Mouse (Mus musculus) limb, embryonic 14.5 days (tissue): ENCODE data around the gene Chit1. TPM values are rescaled to one million over a fixed set of nuclear protein-coding genes. Genes with fewer than 3 reads are reported as not detected.
A peak's percentile ranks its signal among the peaks of the same experiment; 100 is the strongest.

Source experiments
- ATAC-seq: fragments of 200-750 bp; cut with Nextera tagmentation; 2 replicates; pipeline ENCODE4 v1.8.0; 2017; ENCODE audit warnings: low read depth, moderate number of reproducible peaks, moderate TSS enrichment; ENCODE audit not compliant: low FRiP score
- DNase-seq: peaks from one replicate; pipeline ENCODE4 v3.0.0-alpha.2; 2015; ENCODE audit warnings: low spot score
- H3K27ac ChIP-seq: fragments of 300-500 bp; sonication (generic); replicated peaks from 2 replicates; pipeline ENCODE4 v1.5.1; 2014; ENCODE audit warnings: low read depth, mild to moderate bottlenecking, low read length, moderate library complexity, mixed read lengths
- H3K27me3 ChIP-seq: fragments of 300-500 bp; sonication (generic); 2 replicates; pipeline ENCODE4 v1.6.1; 2014; ENCODE audit warnings: low read length, mixed read lengths; ENCODE audit not compliant: control insufficient read depth, insufficient read depth
- H3K36me3 ChIP-seq: fragments of 300-500 bp; sonication (generic); 2 replicates; pipeline ENCODE4 v1.6.1; 2014; ENCODE audit warnings: mild to moderate bottlenecking, low read length, moderate library complexity, mixed read lengths; ENCODE audit not compliant: control insufficient read depth, insufficient read depth
- H3K4me1 ChIP-seq: fragments of 300-500 bp; sonication (generic); 2 replicates; pipeline ENCODE4 v1.6.1; 2014; ENCODE audit warnings: antibody characterized with exemption, low read length, mixed read lengths; ENCODE audit not compliant: control insufficient read depth, insufficient read depth
- H3K4me2 ChIP-seq: fragments of 300-500 bp; sonication (generic); replicated peaks from 2 replicates; pipeline ENCODE4 v1.6.1; 2014; ENCODE audit warnings: low read depth, mild to moderate bottlenecking, low read length, moderate library complexity; ENCODE audit not compliant: severe bottlenecking
- H3K4me3 ChIP-seq: fragments of 300-500 bp; sonication (generic); replicated peaks from 2 replicates; pipeline ENCODE4 v1.5.1; 2014; ENCODE audit warnings: low read length
- H3K9ac ChIP-seq: fragments of 300-500 bp; sonication (generic); 2 replicates; pipeline ENCODE4 v1.6.1; 2014; ENCODE audit warnings: mild to moderate bottlenecking, low read depth, low read length, moderate library complexity; ENCODE audit not compliant: severe bottlenecking
- H3K9me3 ChIP-seq: fragments of 300-500 bp; sonication (generic); 2 replicates; pipeline ENCODE4 v1.6.1; 2016; ENCODE audit warnings: low read length; ENCODE audit not compliant: control insufficient read depth
- POLR2A ChIP-seq: fragments of 200-500 bp; IDR thresholded peaks from 2 replicates; pipeline ENCODE4 v1.8.0; 2012; ENCODE audit warnings: inconsistent platforms, mild to moderate bottlenecking, moderate library complexity, borderline replicate concordance; ENCODE audit not compliant: insufficient read depth, insufficient read length; ENCODE audit errors: extremely low read depth
- WGBS: fragments of 180-500 bp; shearing (Covaris S2); extraction: QIAGEN DNeasy Blood & Tissue Kit; methylation state at CpG from one replicate; pipeline ENCODE4 v1.1.7; 2014; 5-methylcytosine and 5-hydroxymethylcytosine counted together
- polyA plus RNA-seq, 2 experiments: library from polyadenylated mRNA; depleted of rRNA in 1 of 2; stranded (reverse) in 1 of 2; unstranded in 1 of 2; fragments of >200 nt; fragmentation: Nextera tagmentation in 1 of 2; extraction: Ambion mirVana in 1 of 2; gene quantifications; 2 replicates each; pipeline versions ENCODE4 v1.2.1 to v1.2.3; 2012 to 2014

Gene Chit1
- 0.33 TPM in 2 replicates for polyA plus RNA-seq (2012; rRNA removed)
- 0.18 and 0.30 TPM in 2 replicates for polyA plus RNA-seq (2014; fragmentation: Nextera tagmentation; extraction: Ambion mirVana)

GRCm38 (mm10) chr1:134110979-134111378 lies at the start of gene Chit1:
Gene Chit1 (plus strand): TSS chr1:134111242.
- WGBS = 57% methylated on average over 4 of the region's 4 CpGs
- Histone ChIP-seq H3K9me3 (no peaks in the 10 kb centered on the region), H3K27me3 (no peaks in the 10 kb centered on the region), H3K36me3 (no peaks in the 10 kb centered on the region), H3K27ac (no peak within 1 kb of the TSS), H3K4me2 (no peak within 1 kb of the TSS), H3K9ac (no peak within 1 kb of the TSS), H3K4me1 (no peaks in the 10 kb centered on the region), H3K4me3 (no peak within 1 kb of the TSS)
- no peak for TF ChIP-seq POLR2A
- no peak for DNase-seq
- no peak for ATAC-seq

GRCm38 (mm10) chr1:134061915-134062314 lies 49.1 kb upstream of the Chit1 start:
- ATAC-seq = no peak
- Histone ChIP-seq H3K4me2 (peak overlapping the region; percentile 68; the same call in 1 of the 2 replicates), H3K27me3 (no peaks in the 10 kb centered on the region), H3K27ac (peak overlapping the region; percentile 95), H3K9me3 (no peaks in the 10 kb centered on the region), H3K36me3 (no peaks in the 10 kb centered on the region), H3K4me1 (peaks cover 55% of the 10 kb centered on the region), H3K9ac (no peak overlapping the region), H3K4me3 (no peak overlapping the region)
- no peak for TF ChIP-seq POLR2A
- 55% methylated on average over 3 of the region's 3 CpGs for WGBS
- no peak for DNase-seq

GRCm38 (mm10) chr1:134062411-134063085 lies 48.5 kb upstream of the Chit1 start:
- no peaks in the 10 kb centered on the region for H3K36me3 ChIP-seq
- TF ChIP-seq POLR2A = no peak
- DNase-seq (peak; percentile 72), ATAC-seq (peak; percentile 5; the same call in 1 of the 2 replicates)
- peaks cover 61% of the 10 kb centered on the region for H3K4me1 ChIP-seq
- no peaks in the 10 kb centered on the region for H3K27me3 ChIP-seq
- WGBS = 2% methylated on average over 11 of the region's 11 CpGs
- no peaks in the 10 kb centered on the region for H3K9me3 ChIP-seq
- H3K4me3 ChIP-seq = peak overlapping the region; percentile 18
- H3K4me2 ChIP-seq = peak overlapping the region; percentile 45
- peak overlapping the region; percentile 95 for H3K27ac ChIP-seq
- peak overlapping the region; percentile 50 for H3K9ac ChIP-seq

GRCm38 (mm10) chr1:134063086-134063772 lies 47.8 kb upstream of the Chit1 start:
- Histone ChIP-seq H3K36me3 (no peaks in the 10 kb centered on the region), H3K27ac (peak overlapping the region; percentile 95), H3K4me3 (peak overlapping the region; percentile 18), H3K4me1 (peaks cover 65% of the 10 kb centered on the region), H3K9me3 (no peaks in the 10 kb centered on the region), H3K4me2 (peak overlapping the region; percentile 45), H3K9ac (peak overlapping the region; percentile 50), H3K27me3 (no peaks in the 10 kb centered on the region)
- TF ChIP-seq POLR2A = 0 out of 2 replicates have a peak, but pooled peaks have one; percentile 12
- DNase-seq (peak; percentile 69), ATAC-seq (peak; percentile 24; the same call in 1 of the 2 replicates)
- 5% methylated on average over 27 of the region's 33 CpGs for WGBS

- no peak for TF ChIP-seq POLR2A
- WGBS = 18% methylated on average over 9 of the region's 9 CpGs
- peaks cover 65% of the 10 kb centered on the region for H3K4me1 ChIP-seq
- H3K9ac ChIP-seq = peak overlapping the region; percentile 50
- peak overlapping the region; percentile 45 for H3K4me2 ChIP-seq
- no peak for ATAC-seq
- no peaks in the 10 kb centered on the region for H3K9me3 ChIP-seq
- 0 out of 2 replicates have a peak overlapping the region, but pooled peaks have one; percentile 18 for H3K4me3 ChIP-seq
- peak overlapping the region; percentile 95 for H3K27ac ChIP-seq
- H3K27me3 ChIP-seq = no peaks in the 10 kb centered on the region
- no peaks in the 10 kb centered on the region for H3K36me3 ChIP-seq
- DNase-seq = no peak
These were observed 47.3 kb upstream of the Chit1 start for GRCm38 (mm10) chr1:134063773-134064125.
